Mouse (Mus musculus): ENCODE measurements around the gene Ampd1.

DNA sequence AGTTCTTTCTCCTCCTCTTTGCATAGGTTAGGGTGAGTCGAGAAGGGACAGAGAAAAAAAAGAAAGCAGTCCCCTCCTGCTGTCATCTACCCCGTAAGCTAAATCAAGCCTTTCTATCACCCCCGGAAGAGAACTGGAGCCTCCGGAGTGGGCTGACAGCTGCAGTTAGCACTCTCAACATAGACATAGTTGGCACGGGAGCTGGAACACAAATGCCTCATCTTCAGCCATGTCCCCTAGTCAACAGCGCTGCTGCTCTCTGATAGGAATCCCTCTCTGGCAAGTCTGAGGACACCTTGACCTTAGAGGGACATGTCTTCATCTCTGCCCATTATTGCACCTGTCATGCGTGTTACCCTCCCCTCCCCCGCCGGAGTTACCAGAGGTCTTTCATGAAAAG is 5.5 kb downstream of the Ampd1 start:
- TF ChIP-seq ELF1 (IDR thresholded peaks at IDR 0.05; ENCODE audit: low read depth, low read length) = no peak
- TF ChIP-seq IRF4 (IDR thresholded peaks at IDR 0.05; ENCODE audit: low read depth, low read length) = no peak
- no peak for TF ChIP-seq CTCF (conservative IDR thresholded peaks at IDR 0.05 in 1 of 2, IDR thresholded peaks at IDR 0.05 in 1 of 2; ENCODE audit: low read depth in 2 of 2, low read length in 2 of 2)
- no peak for TF ChIP-seq ZNF384 (IDR thresholded peaks at IDR 0.05; ENCODE audit: low read depth, low read length)
- TF ChIP-seq TBP (conservative IDR thresholded peaks at IDR 0.05; ENCODE audit: low read depth, low read length) = no peak
- no peak for TF ChIP-seq ETS1 (conservative IDR thresholded peaks at IDR 0.05; ENCODE audit: low read depth, low read length)
- TF ChIP-seq SIN3A (IDR thresholded peaks at IDR 0.05; ENCODE audit: low read length) = no peak
- no peak for TF ChIP-seq USF2 (conservative IDR thresholded peaks at IDR 0.05; ENCODE audit: low read depth, low read length)
- no peak for TF ChIP-seq HCFC1 (IDR thresholded peaks at IDR 0.05; ENCODE audit: low read depth, low read length)
- no peak for TF ChIP-seq PAX5 (IDR thresholded peaks at IDR 0.05; ENCODE audit: low read length)
- TF ChIP-seq POLR2A (IDR thresholded peaks at IDR 0.05; ENCODE audit: low read depth, low read length) = no peak
- TF ChIP-seq MAX (IDR thresholded peaks at IDR 0.05; ENCODE audit: low read length) = no peak

All from CH12.LX (cell line).